Comparison of ENCODE assay signal across 9 mouse cellular contexts in the genomic region with DNA sequence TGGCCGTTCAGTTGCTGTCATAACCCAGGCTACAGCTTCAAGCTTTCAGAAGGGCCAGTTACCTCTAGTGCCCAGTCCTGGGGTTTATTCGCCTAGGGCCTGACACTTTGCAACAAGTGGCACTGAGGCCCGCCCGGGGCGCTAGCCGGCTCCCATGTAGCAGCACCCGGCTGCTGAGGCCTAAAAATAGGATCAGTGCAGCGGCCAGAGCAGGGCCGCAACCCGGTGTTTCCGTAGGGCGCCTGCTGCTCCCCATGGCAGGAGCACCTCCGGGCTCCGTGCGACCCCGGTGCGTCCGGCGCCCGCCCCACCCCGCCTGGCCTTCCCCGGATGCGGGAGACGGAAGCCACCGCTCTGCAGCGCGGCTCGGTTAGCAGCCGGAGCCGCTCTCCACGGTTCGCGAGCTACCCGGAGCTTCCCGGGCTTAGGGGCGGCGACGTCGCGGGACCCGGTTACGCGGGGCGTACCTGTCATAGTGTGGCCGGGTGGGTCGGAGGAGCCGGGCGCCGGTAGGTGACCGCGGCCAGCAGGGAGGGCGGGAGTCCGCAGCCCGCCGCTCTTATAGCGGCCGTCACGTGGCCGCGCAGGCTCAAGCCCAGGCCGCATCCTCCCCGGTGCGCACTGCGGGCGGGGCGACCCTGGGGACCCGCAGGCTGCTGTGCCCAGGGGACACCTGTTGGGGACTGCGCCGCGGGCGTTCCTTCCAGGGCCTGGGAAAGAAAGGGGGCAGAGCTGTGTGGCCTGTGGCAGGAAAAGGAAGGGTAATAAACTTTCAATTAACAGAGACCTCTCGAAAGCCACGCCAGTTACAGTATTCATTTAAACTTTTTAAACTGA. TPM values are rescaled to one million over a fixed set of nuclear protein-coding genes. Genes with fewer than 3 reads are reported as not detected.
DNase-seq lines count a peak whose midpoint lies in the region; ATAC-seq and TF ChIP-seq lines count a peak whose summit lies in the region.
"Had no signal": no experiment of that assay in that cellular context is flagged by ENCODE, and none has a peak within 500 bp of the region (broad histone marks: within the 10 kb centered on the region; RNA-seq: fewer than 3 reads in every experiment).

A gene (minus strand): TSS at position 787 of the 837 bp plus-strand sequence.

- H3K9ac ChIP-seq in embryonic facial prominence, embryonic 12.5 days = peak within 1 kb of the TSS; percentile 79
- peak within 1 kb of the TSS; percentile 89 for H3K9ac ChIP-seq in limb, embryonic 14.5 days (ENCODE audit: low read depth, low read length, severe bottlenecking)
- peak within 1 kb of the TSS; percentile 76 for H3K9ac ChIP-seq in midbrain, embryonic 15.5 days

- no peaks in the 10 kb centered on the region for H3K4me1 ChIP-seq in embryonic facial prominence, embryonic 12.5 days
- H3K4me1 ChIP-seq in limb, embryonic 14.5 days (ENCODE audit: control insufficient read depth, insufficient read depth, low read length) = peaks cover 9% of the 10 kb centered on the region; the same call in 1 of the 2 replicates
- 0 out of 2 replicates have a peak, but pooled peaks cover 7% of the 10 kb centered on the region for H3K4me1 ChIP-seq in midbrain, embryonic 15.5 days
- peaks cover 7% of the 10 kb centered on the region for H3K4me1 ChIP-seq in spleen, adult 2 months (ENCODE audit: control insufficient read depth, insufficient read depth, insufficient read length)

- peak within 1 kb of the TSS; percentile 89 for H3K4me2 ChIP-seq in embryonic facial prominence, embryonic 12.5 days (replicated peaks)
- peak within 1 kb of the TSS; percentile 88 for H3K4me2 ChIP-seq in limb, embryonic 14.5 days (replicated peaks; ENCODE audit: low read depth, low read length, severe bottlenecking)
- peak within 1 kb of the TSS; percentile 96 for H3K4me2 ChIP-seq in midbrain, embryonic 15.5 days

- DNase-seq in urinary bladder, adult 18-20 months (ENCODE audit: low spot score in 2 of 2) = peak; percentile 27 to 73
- no peak for DNase-seq in urinary bladder, postnatal 10 days (ENCODE audit: low spot score)
- DNase-seq in heart, adult 18-20 months = peak; percentile 73 to 79
- peak; percentile 80 for DNase-seq in kidney, adult 18-20 months
- DNase-seq in limb, embryonic 14.5 days (ENCODE audit: low spot score) = peak; percentile 54
- DNase-seq in spleen, adult 2 months (ENCODE audit: low read depth in 1 of 2, low spot score in 2 of 2) = peak; percentile 22 to 61

- WGBS in embryonic facial prominence, embryonic 12.5 days = 1% methylated on average over 70 of the region's 73 CpGs
- WGBS in limb, embryonic 14.5 days = 2% methylated on average over 68 of the region's 73 CpGs
- WGBS in midbrain, embryonic 15.5 days = under 1% methylated on average over 72 of the region's 73 CpGs
- 1% methylated on average over 73 of the region's 73 CpGs for WGBS in spleen, adult 2 months

- no peak within 1 kb of the TSS for H3K27ac ChIP-seq in embryonic facial prominence, embryonic 12.5 days
- H3K27ac ChIP-seq in limb, embryonic 14.5 days (replicated peaks; ENCODE audit: low read depth, low read length) = no peak within 1 kb of the TSS
- H3K27ac ChIP-seq in midbrain, embryonic 15.5 days = 0 out of 2 replicates have a peak within 1 kb of the TSS, but pooled peaks have one; percentile 2
- peak within 1 kb of the TSS; percentile 77 for H3K27ac ChIP-seq in spleen, adult 2 months (ENCODE audit: insufficient read depth, low read length)

- no peaks in the 10 kb centered on the region for H3K36me3 ChIP-seq in embryonic facial prominence, embryonic 12.5 days
- peaks cover 4% of the 10 kb centered on the region; the same call in 1 of the 2 replicates for H3K36me3 ChIP-seq in limb, embryonic 14.5 days (ENCODE audit: control insufficient read depth, insufficient read depth, low read length)
- H3K36me3 ChIP-seq in midbrain, embryonic 15.5 days (replicated peaks) = no peaks in the 10 kb centered on the region
- peaks cover 3% of the 10 kb centered on the region; the same call in 1 of the 2 replicates for H3K36me3 ChIP-seq in spleen, adult 2 months (ENCODE audit: control insufficient read depth, insufficient read depth, low read length)
- H3K36me3 ChIP-seq: G1E had no signal

- H3K9me3 ChIP-seq in embryonic facial prominence, embryonic 12.5 days = no peaks in the 10 kb centered on the region
- H3K9me3 ChIP-seq in limb, embryonic 14.5 days (ENCODE audit: control insufficient read depth, low read length) = no peaks in the 10 kb centered on the region
- H3K9me3 ChIP-seq in midbrain, embryonic 15.5 days = no peaks in the 10 kb centered on the region

- peak within 1 kb of the TSS; percentile 75 for H3K4me3 ChIP-seq in embryonic facial prominence, embryonic 12.5 days
- peak within 1 kb of the TSS; percentile 75 for H3K4me3 ChIP-seq in limb, embryonic 14.5 days (replicated peaks; ENCODE audit: low read length)
- H3K4me3 ChIP-seq in midbrain, embryonic 15.5 days = peak within 1 kb of the TSS; percentile 81
- peak within 1 kb of the TSS; percentile 80 for H3K4me3 ChIP-seq in spleen, adult 2 months (ENCODE audit: extremely low read depth, insufficient read depth, insufficient read length)

- TF ChIP-seq CTCF in spleen, adult 2 months (IDR thresholded peaks at IDR 0.05; ENCODE audit: extremely low read depth, insufficient read depth, insufficient read length, insufficient replicate concordance) = no peak

- no peaks in the 10 kb centered on the region for H3K27me3 ChIP-seq in embryonic facial prominence, embryonic 12.5 days
- no peaks in the 10 kb centered on the region for H3K27me3 ChIP-seq in limb, embryonic 14.5 days (ENCODE audit: control insufficient read depth, insufficient read depth, low read length)
- H3K27me3 ChIP-seq in midbrain, embryonic 15.5 days (replicated peaks) = no peaks in the 10 kb centered on the region
- H3K27me3 ChIP-seq in spleen, adult 2 months (ENCODE audit: control insufficient read depth, insufficient read depth, low read length) = no peaks in the 10 kb centered on the region

- no peak for TF ChIP-seq POLR2A in limb, embryonic 14.5 days (IDR thresholded peaks at IDR 0.05; ENCODE audit: borderline replicate concordance, extremely low read depth, insufficient read depth, insufficient read length)
- TF ChIP-seq POLR2A in spleen, adult 2 months (IDR thresholded peaks at IDR 0.05; ENCODE audit: low read depth, low read length) = no peak

- ATAC-seq in embryonic facial prominence, embryonic 12.5 days (ENCODE audit: insufficient number of reproducible peaks, insufficient read depth, low FRiP score, low TSS enrichment) = peak; percentile 86
- ATAC-seq in limb, embryonic 14.5 days (ENCODE audit: low FRiP score, low read depth) = peak; percentile 88
- peak; percentile 95 for ATAC-seq in midbrain, embryonic 15.5 days (replicated peaks)

RNA-seq across cellular contexts. Expression of the gene that starts here (rescaled TPM):
- polyA plus RNA-seq in embryonic facial prominence, embryonic 12.5 days (2016; fragmentation: Nextera tagmentation; extraction: Ambion mirVana) = 36.6 and 40.1 TPM in 2 replicates
- 100 to 1,000 TPM; 154 to 168 TPM for total RNA-seq in heart, adult 18-20 months (2021)
- polyA plus RNA-seq in limb, embryonic 14.5 days (2012; rRNA removed) = 27.0 and 27.8 TPM in 2 replicates
- 48.9 and 50.9 TPM in 2 replicates for polyA plus RNA-seq in limb, embryonic 14.5 days (2014; fragmentation: Nextera tagmentation; extraction: Ambion mirVana)
- polyA plus RNA-seq in midbrain, embryonic 15.5 days (2015; fragmentation: Nextera tagmentation; extraction: Ambion mirVana) = 47.3 and 48.5 TPM in 2 replicates
- polyA plus RNA-seq in spleen, adult 2 months (2012; rRNA removed) = 11.0 and 12.1 TPM in 2 replicates
- total RNA-seq: G1E had no signal
- polyA plus RNA-seq: G1E had no signal

Comparison
In these comparisons a context has a peak if more than half of its experiments do, and no peak if none do; other contexts are left out.
1. H3K27ac ChIP-seq: peak in midbrain, embryonic 15.5 days (single experiment) and spleen, adult 2 months (single experiment); none in embryonic facial prominence, embryonic 12.5 days (single experiment) and limb, embryonic 14.5 days (single experiment).
2. Peak in every context shown above with its lines, with median percentiles within 50 percentile points of each other: ATAC-seq, H3K4me2 ChIP-seq, H3K4me3 ChIP-seq and H3K9ac ChIP-seq.